8 mouse cellular contexts compared by ENCODE assay signal in the genomic region with DNA sequence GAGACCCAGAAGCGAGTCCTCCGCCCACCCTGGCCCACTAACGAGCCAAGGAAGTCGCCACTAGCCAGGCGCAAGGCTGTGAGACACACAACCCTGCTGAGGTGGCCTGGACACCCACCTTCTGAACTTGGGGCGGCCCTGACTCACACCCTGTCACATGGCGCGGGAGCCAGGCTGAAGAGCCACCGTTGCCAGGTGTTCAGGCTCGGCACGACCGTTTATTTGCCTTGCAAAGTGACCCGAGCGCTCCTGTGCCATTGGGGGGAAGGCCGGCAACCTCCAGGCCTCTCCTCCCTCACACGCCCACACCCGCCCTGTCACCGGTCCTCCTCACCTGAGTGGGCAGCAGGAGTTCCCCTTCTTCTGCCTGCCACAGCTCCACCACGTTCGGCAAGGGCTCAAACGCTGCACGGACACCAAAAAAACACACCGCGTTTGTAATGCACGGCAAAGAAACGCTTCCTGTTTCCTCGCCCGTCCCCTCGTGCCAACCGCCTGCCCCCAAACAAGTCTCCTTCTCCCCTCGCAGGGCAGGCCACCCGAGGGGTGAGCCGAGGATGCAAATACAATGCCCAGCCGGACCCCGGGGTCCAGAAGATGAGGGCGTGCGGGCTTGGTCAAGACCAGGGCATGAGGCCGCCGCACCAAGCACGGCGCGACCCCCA. TPM values are rescaled to one million over a fixed set of nuclear protein-coding genes. Genes with fewer than 3 reads are reported as not detected.
A peak's percentile ranks its signal among the peaks of the same experiment; 100 is the strongest.
DNase-seq lines count a peak whose midpoint lies in the region; ATAC-seq and TF ChIP-seq lines count a peak whose summit lies in the region.

No protein-coding gene starts in this region.

- peak overlapping the region; percentile 87 for H3K4me3 ChIP-seq in G1E (ENCODE audit: low read depth, low read length)
- peak overlapping the region; percentile 94 for H3K4me3 ChIP-seq in heart, postnatal 0 days (ENCODE audit: low read depth, low read length)
- H3K4me3 ChIP-seq in lung, embryonic 15.5 days: peak overlapping the region; percentile 83
- H3K4me3 ChIP-seq in neural tube, embryonic 14.5 days (ENCODE audit: low read depth, low read length): peak overlapping the region; percentile 98

- no peak for TF ChIP-seq EP300 in heart, postnatal 0 days (IDR thresholded peaks at IDR 0.05; ENCODE audit: low read depth)

- peaks cover 27% of the 10 kb centered on the region for H3K36me3 ChIP-seq in G1E (replicated peaks)
- no peaks in the 10 kb centered on the region for H3K36me3 ChIP-seq in heart, postnatal 0 days (replicated peaks; ENCODE audit: control insufficient read depth, insufficient read depth, low read length)
- H3K36me3 ChIP-seq in lung, embryonic 15.5 days: no peaks in the 10 kb centered on the region
- H3K36me3 ChIP-seq in neural tube, embryonic 14.5 days (ENCODE audit: control insufficient read depth, insufficient read depth, low read length): no peaks in the 10 kb centered on the region

- peak; percentile 61 for DNase-seq in G1E (ENCODE audit: low spot score)
- peak; percentile 63 for DNase-seq in brain, adult 2 months (ENCODE audit: low read depth, low spot score)
- no peak for DNase-seq in heart, postnatal 0 days (ENCODE audit: low spot score)
- DNase-seq in kidney, postnatal 14 days: peak; percentile 60
- peak; percentile 82 for DNase-seq in thymus, postnatal 25 days

- WGBS in heart, postnatal 0 days: under 1% methylated on average over 42 of the region's 42 CpGs
- under 1% methylated on average over 42 of the region's 42 CpGs for WGBS in lung, embryonic 15.5 days
- 0% methylated on average over 39 of the region's 42 CpGs for WGBS in neural tube, embryonic 14.5 days

- no peaks in the 10 kb centered on the region for H3K27me3 ChIP-seq in G1E (ENCODE audit: insufficient read depth, low read length)
- no peaks in the 10 kb centered on the region for H3K27me3 ChIP-seq in heart, postnatal 0 days (ENCODE audit: control insufficient read depth, insufficient read depth, low read length)
- no peaks in the 10 kb centered on the region for H3K27me3 ChIP-seq in lung, embryonic 15.5 days
- H3K27me3 ChIP-seq in neural tube, embryonic 14.5 days (ENCODE audit: control insufficient read depth, insufficient read depth, low read length): no peaks in the 10 kb centered on the region

- TF ChIP-seq CTCF in G1E (IDR thresholded peaks at IDR 0.05; ENCODE audit: low read depth, low read length): no peak
- no peak for TF ChIP-seq CTCF in heart, postnatal 0 days (IDR thresholded peaks at IDR 0.05; ENCODE audit: low read depth)

- no peaks in the 10 kb centered on the region for H3K9me3 ChIP-seq in G1E (replicated peaks)
- H3K9me3 ChIP-seq in heart, postnatal 0 days (replicated peaks; ENCODE audit: control insufficient read depth, low read length): no peaks in the 10 kb centered on the region
- no peaks in the 10 kb centered on the region for H3K9me3 ChIP-seq in lung, embryonic 15.5 days
- H3K9me3 ChIP-seq in neural tube, embryonic 14.5 days (ENCODE audit: control insufficient read depth, low read length): no peaks in the 10 kb centered on the region

- H3K27ac ChIP-seq in heart, postnatal 0 days (ENCODE audit: low read depth): peak overlapping the region; percentile 88
- H3K27ac ChIP-seq in lung, embryonic 15.5 days: peak overlapping the region; percentile 94
- peak overlapping the region; percentile 94 for H3K27ac ChIP-seq in neural tube, embryonic 14.5 days (ENCODE audit: low read depth, low read length)

- peak overlapping the region; percentile 84 for H3K9ac ChIP-seq in heart, postnatal 0 days (replicated peaks; ENCODE audit: low read depth, low read length)
- peak overlapping the region; percentile 82 for H3K9ac ChIP-seq in lung, embryonic 15.5 days
- H3K9ac ChIP-seq in neural tube, embryonic 14.5 days (replicated peaks; ENCODE audit: low read depth, low read length): peak overlapping the region; percentile 96

- H3K4me2 ChIP-seq in heart, postnatal 0 days (ENCODE audit: low read depth, low read length): peak overlapping the region; percentile 95
- peak overlapping the region; percentile 98 for H3K4me2 ChIP-seq in lung, embryonic 15.5 days
- peak overlapping the region; percentile 96 for H3K4me2 ChIP-seq in neural tube, embryonic 14.5 days (ENCODE audit: low read depth, low read length)

- peaks cover 68% of the 10 kb centered on the region for H3K4me1 ChIP-seq in G1E (ENCODE audit: insufficient read depth, low read depth, low read length)
- peaks cover 12% of the 10 kb centered on the region for H3K4me1 ChIP-seq in heart, postnatal 0 days (ENCODE audit: control insufficient read depth, insufficient read depth)
- peaks cover 33% of the 10 kb centered on the region for H3K4me1 ChIP-seq in lung, embryonic 15.5 days
- peaks cover 29% of the 10 kb centered on the region for H3K4me1 ChIP-seq in neural tube, embryonic 14.5 days (ENCODE audit: control insufficient read depth, insufficient read depth, low read length)

- peak; percentile 2; the same call in 1 of the 2 replicates for ATAC-seq in G1E (ENCODE audit: extremely low read depth, insufficient number of reproducible peaks, low FRiP score, poor library complexity, severe bottlenecking)
- peak; percentile 17 for ATAC-seq in erythroid progenitor cell, adult 5-6 weeks (replicated peaks; ENCODE audit: low FRiP score, poor library complexity, severe bottlenecking)
- peak; percentile 9 for ATAC-seq in heart, postnatal 0 days (ENCODE audit: insufficient read depth, low read depth)
- ATAC-seq in lung, embryonic 15.5 days (ENCODE audit: borderline replicate concordance, extremely low read depth, low FRiP score, low TSS enrichment): peak; percentile 43
- peak; percentile 30 for ATAC-seq in neural tube, embryonic 14.5 days (ENCODE audit: low read depth)

RNA-seq across cellular contexts. Expression of a gene that starts 0.9 kb away (rescaled TPM):
- total RNA-seq in G1E (2014; fragmentation: Nextera tagmentation): 60.5 and 97.1 TPM in 2 replicates
- 41.3 and 43.4 TPM in 2 replicates for total RNA-seq in G1E (2017)
- polyA plus RNA-seq in G1E (2012): 35.0 and 37.2 TPM in 2 replicates
- 110 and 116 TPM in 2 replicates for total RNA-seq in erythroid progenitor cell, adult 5-6 weeks (2015; ENCODE audit: low replicate concordance)
- 86.8 and 99.9 TPM in 2 replicates for total RNA-seq in erythroid progenitor cell, adult 5-6 weeks (2017; ENCODE audit: low replicate concordance)
- 32.6 and 33.4 TPM in 2 replicates for total RNA-seq in heart, postnatal 0 days (2014; rRNA removed; ENCODE audit: low replicate concordance)
- 14.7 and 16.5 TPM in 2 replicates for polyA plus RNA-seq in heart, postnatal 0 days (2015; fragmentation: Nextera tagmentation; extraction: Ambion mirVana)
- 41.6 and 55.9 TPM in 2 replicates for polyA plus RNA-seq in lung, embryonic 15.5 days (2015; fragmentation: Nextera tagmentation; extraction: Ambion mirVana)
- polyA plus RNA-seq in neural tube, embryonic 14.5 days (2014; fragmentation: Nextera tagmentation; extraction: Ambion mirVana): 63.6 and 71.4 TPM in 2 replicates
